Mouse (Mus musculus): ENCODE measurements around the gene Gm13272.
A peak's percentile ranks its signal among the peaks of the same experiment; 100 is the strongest.

- TF ChIP-seq CTCF (IDR thresholded peaks at IDR 0.05; ENCODE audit: control insufficient read depth, insufficient read depth, insufficient replicate concordance, low read depth, low read length) (peak; percentile 79; the same call in 1 of the 2 replicates), POLR2A (IDR thresholded peaks at IDR 0.05; ENCODE audit: control insufficient read depth, low read depth, low read length) (no peak)
Observed at GRCm38 (mm10) chr4:88738480-88738879, 41.2 kb upstream of the Gm13272 start.

Measured in testis, adult 2 months (tissue).